Mouse (Mus musculus): ENCODE results near the gene Nt5c. TPM values are rescaled to one million over a fixed set of nuclear protein-coding genes. Genes with fewer than 3 reads are reported as not detected.

Gene Nt5c
- total and polyA plus RNA-seq, 3 experiments: 99.3 to 102 TPM; not detected in 1

DNA sequence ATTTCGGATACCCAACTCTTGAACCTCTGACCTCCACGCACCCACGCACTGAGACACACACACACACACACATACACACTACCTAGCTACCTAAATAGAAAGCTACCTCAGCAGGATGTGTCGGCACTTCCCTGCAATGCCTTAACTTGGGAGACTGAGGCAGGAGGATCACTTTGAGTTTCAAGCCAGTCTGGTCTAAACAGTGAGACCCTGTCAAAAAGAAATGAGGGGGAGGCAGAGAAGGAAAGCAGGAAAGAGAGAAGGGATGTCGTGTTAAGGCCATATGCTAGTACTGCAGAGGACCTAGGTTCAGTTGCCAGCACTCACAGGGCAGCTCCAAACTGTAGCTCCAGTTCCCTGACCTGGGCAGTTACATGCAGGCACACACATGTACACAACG lies 23.4 kb upstream of the Nt5c start:
- peak overlapping the region; percentile 40 to 51 for H3K4me3 ChIP-seq (ENCODE audit: control insufficient read depth in 1 of 2, insufficient read depth in 1 of 2, low read depth in 2 of 2, low read length in 2 of 2)
- no peaks in the 10 kb centered on the region for H3K27me3 ChIP-seq (ENCODE audit: control insufficient read depth in 1 of 2, insufficient read depth in 2 of 2, low read length in 2 of 2)
- DNase-seq (ENCODE audit: low read depth, low spot score): peak; percentile 59
- H3K36me3 ChIP-seq (ENCODE audit: control insufficient read depth in 1 of 2, insufficient read depth in 2 of 2, low read length in 2 of 2): peaks cover 0 to 28% of the 10 kb centered on the region in 2 experiments; a peak in 2 of 4 replicates
- H3K9ac ChIP-seq (ENCODE audit: control insufficient read depth, low read depth, low read length, poor library complexity, severe bottlenecking): peak overlapping the region; percentile 75
- TF ChIP-seq TBP (IDR thresholded peaks at IDR 0.05; ENCODE audit: low read depth, low read length) (0 out of 2 replicates have a peak, but pooled peaks have one; percentile 16), MAZ (IDR thresholded peaks at IDR 0.05; ENCODE audit: low read depth, low read length) (no peak)
- 0 out of 2 replicates have a peak overlapping the region, but pooled peaks have one; percentile 24 for H3K27ac ChIP-seq (ENCODE audit: control insufficient read depth, low read depth, low read length)
- peaks cover 43% of the 10 kb centered on the region for H3K79me2 ChIP-seq (ENCODE audit: control insufficient read depth, insufficient read depth, low read length, poor library complexity)
- no peaks in the 10 kb centered on the region for H3K9me3 ChIP-seq (replicated peaks; ENCODE audit: insufficient read depth, low read length)
- H3K4me1 ChIP-seq (ENCODE audit: control insufficient read depth in 1 of 2, insufficient read depth in 2 of 2, low read length in 2 of 2): peaks cover 23 to 32% of the 10 kb centered on the region in 2 experiments

GRCm38 (mm10) chr11:115514238-115514663 lies 22.6 kb upstream of the Nt5c start, which contains the start of gene Jpt1:
Gene Jpt1 (minus strand): TSS chr11:115514387.
- H3K4me1 ChIP-seq (ENCODE audit: control insufficient read depth in 1 of 2, insufficient read depth in 2 of 2, low read length in 2 of 2): peaks cover 24 to 34% of the 10 kb centered on the region in 2 experiments
- peaks cover 0 to 32% of the 10 kb centered on the region in 2 experiments; a peak in 2 of 4 replicates for H3K36me3 ChIP-seq (ENCODE audit: control insufficient read depth in 1 of 2, insufficient read depth in 2 of 2, low read length in 2 of 2)
- DNase-seq (ENCODE audit: low read depth, low spot score): peak; percentile 99
- H3K9me3 ChIP-seq (replicated peaks; ENCODE audit: insufficient read depth, low read length): no peaks in the 10 kb centered on the region
- H3K9ac ChIP-seq (ENCODE audit: control insufficient read depth, low read depth, low read length, poor library complexity, severe bottlenecking): peak within 1 kb of the TSS; percentile 96
- H3K79me2 ChIP-seq (ENCODE audit: control insufficient read depth, insufficient read depth, low read length, poor library complexity): peaks cover 49% of the 10 kb centered on the region
- no peaks in the 10 kb centered on the region for H3K27me3 ChIP-seq (ENCODE audit: control insufficient read depth in 1 of 2, insufficient read depth in 2 of 2, low read length in 2 of 2)
- peak within 1 kb of the TSS; percentile 86 for H3K27ac ChIP-seq (ENCODE audit: control insufficient read depth, low read depth, low read length)
- TF ChIP-seq E2F4 (IDR thresholded peaks at IDR 0.05; ENCODE audit: borderline replicate concordance, low read depth, low read length) (peak; percentile 87), MAZ (IDR thresholded peaks at IDR 0.05; ENCODE audit: low read depth, low read length) (peak; percentile 70), MAX (IDR thresholded peaks at IDR 0.05; ENCODE audit: low read length) (peak; percentile 87), RAD21 (IDR thresholded peaks at IDR 0.05; ENCODE audit: low read depth, low read length) (no peak), SMC3 (IDR thresholded peaks at IDR 0.05; ENCODE audit: low read depth, low read length) (no peak), GATA1 (IDR thresholded peaks at IDR 0.05; ENCODE audit: low read depth, low read length) (no peak), KAT2A (conservative IDR thresholded peaks at IDR 0.05; ENCODE audit: low read depth, low read length) (no peak; the same call in 1 of the 2 replicates), BHLHE40 (IDR thresholded peaks at IDR 0.05; ENCODE audit: borderline replicate concordance, low read depth, low read length) (no peak), ZMIZ1 (IDR thresholded peaks at IDR 0.05; ENCODE audit: low read depth, low read length) (peak; percentile 100), UBTF (IDR thresholded peaks at IDR 0.05; ENCODE audit: borderline replicate concordance, insufficient read depth, low read depth, low read length) (peak; percentile 94; the same call in 1 of the 2 replicates), TCF12 (IDR thresholded peaks at IDR 0.05; ENCODE audit: low read depth, low read length) (peak; percentile 83), NELFE (IDR thresholded peaks at IDR 0.05; ENCODE audit: low read depth, low read length) (peak; percentile 100), GABPA (IDR thresholded peaks at IDR 0.05; ENCODE audit: low read depth, low read length) (no peak), USF2 (IDR thresholded peaks at IDR 0.05; ENCODE audit: borderline replicate concordance in 1 of 2, insufficient read depth in 1 of 2, low read depth in 1 of 2, low read length in 2 of 2) (no peak), ZNF384 (IDR thresholded peaks at IDR 0.05; ENCODE audit: low read depth, low read length) (no peak; the same call in 1 of the 2 replicates), MAFK (IDR thresholded peaks at IDR 0.05; ENCODE audit: borderline replicate concordance, low read depth, low read length) (no peak), NRF1 (IDR thresholded peaks at IDR 0.05; ENCODE audit: insufficient read depth, low read depth, low read length, poor library complexity, severe bottlenecking) (peak; percentile 70), POLR2AphosphoS5 (IDR thresholded peaks at IDR 0.05; ENCODE audit: borderline replicate concordance, low read depth, low read length) (peak; percentile 93; the same call in 1 of the 2 replicates), SIN3A (IDR thresholded peaks at IDR 0.05; ENCODE audit: low read length) (peak; percentile 92), MXI1 (IDR thresholded peaks at IDR 0.05; ENCODE audit: low read depth, low read length) (peak; percentile 95), POLR2A (IDR thresholded peaks at IDR 0.05; ENCODE audit: control insufficient read depth in 1 of 2, insufficient read depth in 1 of 2, low read depth in 1 of 2, low read length in 2 of 2, poor library complexity in 1 of 2) (peak; percentile 99 to 100), CHD2 (IDR thresholded peaks at IDR 0.05; ENCODE audit: low read length) (peak; percentile 91), POLR2AphosphoS2 (IDR thresholded peaks at IDR 0.05; ENCODE audit: low read length) (peak; percentile 100), ETS1 (IDR thresholded peaks at IDR 0.05; ENCODE audit: low read depth, low read length) (peak; percentile 48; the same call in 1 of the 2 replicates), HCFC1 (IDR thresholded peaks at IDR 0.05; ENCODE audit: low read depth, low read length) (peak; percentile 74), ZKSCAN1 (IDR thresholded peaks at IDR 0.05; ENCODE audit: low read depth, low read length) (no peak), ELF1 (IDR thresholded peaks at IDR 0.05; ENCODE audit: low read depth, low read length) (peak; percentile 70; the same call in 1 of the 2 replicates), CHD1 (IDR thresholded peaks at IDR 0.05; ENCODE audit: low read depth, low read length) (0 out of 2 replicates have a peak, but pooled peaks have one; percentile 43), MYC (IDR thresholded peaks at IDR 0.05; ENCODE audit: low read depth, low read length) (peak; percentile 89), TBP (IDR thresholded peaks at IDR 0.05; ENCODE audit: low read depth, low read length) (peak; percentile 99), ZC3H11A (IDR thresholded peaks at IDR 0.05; ENCODE audit: low read depth, low read length) (no peak)
- peak within 1 kb of the TSS; percentile 78 to 96 for H3K4me3 ChIP-seq (ENCODE audit: control insufficient read depth in 1 of 2, insufficient read depth in 1 of 2, low read depth in 2 of 2, low read length in 2 of 2)

Measured in MEL (cell line).